Mouse (Mus musculus) megakaryocyte, embryonic 14.5 days (primary cell): ENCODE measurements around the gene Hopx.

Experiments used
- FLI1 ChIP-seq: IDR thresholded peaks from 2 replicates; pipeline ENCODE4 v1.6.1; 2012; ENCODE audit warnings: low read length, inconsistent platforms, mixed read lengths
- GATA1 ChIP-seq: IDR thresholded peaks from 3 replicates; pipeline ENCODE4 v1.6.1; 2012; ENCODE audit warnings: mixed read lengths, low read length, inconsistent platforms, borderline replicate concordance

GRCm38 (mm10) chr5:77162566-77162965, 47.6 kb upstream of the Hopx start:
- TF ChIP-seq GATA1 = no peak
- TF ChIP-seq FLI1 = no peak
